Mouse (Mus musculus): Measurements from ENCODE around the gene Ripply2. TPM values are rescaled to one million over a fixed set of nuclear protein-coding genes. Genes with fewer than 3 reads are reported as not detected.

The Ripply2 gene
- total RNA-seq (2023), result not detected in 2 replicates

GRCm38 (mm10) chr9:87015288-87015937 lies at the start of gene Ripply2:
Gene Ripply2 (plus strand): TSS chr9:87015537.

GRCm38 (mm10) chr9:87021778-87022523 lies 6.6 kb downstream of the Ripply2 start, which contains the start of gene Cyb5r4:
Gene Cyb5r4 (plus strand): TSS chr9:87022014.

Other genes with a start within 250 kb of the Ripply2 start
- not detected in 2 replicates for gene Snap91, start 134.9 kb upstream of the Ripply2 start, total RNA-seq (2023)
- gene Cyb5r4, start 6.5 kb downstream of the Ripply2 start, total RNA-seq (2023), result 172 and 183 TPM in 2 replicates
- not detected in 2 replicates for gene Mrap2, start 128.8 kb downstream of the Ripply2 start, total RNA-seq (2023)
- 3.4 and 3.7 TPM in 2 replicates for gene Cep162, start 240.0 kb downstream of the Ripply2 start, total RNA-seq (2023)